Mouse (Mus musculus) liver, embryonic 14.5 days (tissue): Measurements from ENCODE around the gene Ep400. TPM values are rescaled to one million over a fixed set of nuclear protein-coding genes. Genes with fewer than 3 reads are reported as not detected.
A peak's percentile ranks its signal among the peaks of the same experiment; 100 is the strongest.

Experiments used
- ATAC-seq: fragments of 200-750 bp; cut with Nextera tagmentation; 2 replicates; pipeline ENCODE4 v1.8.0; 2017; ENCODE audit warnings: moderate number of reproducible peaks, mild to moderate bottlenecking, moderate library complexity; ENCODE audit not compliant: insufficient read depth
- DNase-seq, 3 experiments: peaks; one replicate each; pipeline ENCODE4 v3.0.0-alpha.2; 2012 to 2013; ENCODE audit warnings: low read depth in 3 of 3, low spot score in 3 of 3
- H3K27ac ChIP-seq: fragments of 300-500 bp; sonication (generic); 2 replicates; pipeline ENCODE4 v1.5.1; 2014; ENCODE audit warnings: moderate library complexity, mild to moderate bottlenecking, control low read depth, inconsistent platforms
- H3K27me3 ChIP-seq: fragments of 300-500 bp; sonication (generic); 2 replicates; pipeline ENCODE4 v1.6.1; 2014; ENCODE audit warnings: mild to moderate bottlenecking, low read length, moderate library complexity; ENCODE audit not compliant: control insufficient read depth, insufficient read depth
- H3K36me3 ChIP-seq: fragments of 300-500 bp; sonication (generic); replicated peaks from 2 replicates; pipeline ENCODE4 v1.6.1; 2014; ENCODE audit warnings: low read depth; ENCODE audit not compliant: control insufficient read depth, insufficient read depth
- H3K4me1 ChIP-seq, 2 experiments: fragments of 200-500 bp in 1 of 2; fragments of 300-500 bp in 1 of 2; sonication (generic) in 1 of 2; replicated peaks; 2 replicates each; pipeline ENCODE4 v1.6.1; 2012 to 2014; ENCODE audit warnings: antibody characterized with exemption in 1 of 2, inconsistent platforms in 1 of 2, low read length in 1 of 2; ENCODE audit not compliant: control insufficient read depth in 2 of 2, insufficient read depth in 2 of 2
- H3K4me2 ChIP-seq: fragments of 300-500 bp; sonication (generic); 2 replicates; pipeline ENCODE4 v1.6.1; 2014; ENCODE audit warnings: low read depth, mild to moderate bottlenecking, control low read depth, moderate library complexity
- H3K4me3 ChIP-seq, 2 experiments: fragments of 200-500 bp in 1 of 2; fragments of 300-500 bp in 1 of 2; sonication (generic) in 1 of 2; 2 replicates each; pipeline ENCODE4 v1.5.1; 2012 to 2014; ENCODE audit warnings: low read depth in 2 of 2, low read length in 2 of 2, mild to moderate bottlenecking in 2 of 2, control low read depth in 1 of 2, inconsistent platforms in 1 of 2, moderate library complexity in 1 of 2; ENCODE audit not compliant: insufficient read depth in 1 of 2
- H3K9ac ChIP-seq: fragments of 300-500 bp; sonication (generic); replicated peaks from 2 replicates; pipeline ENCODE4 v1.6.1; 2014; ENCODE audit warnings: mild to moderate bottlenecking, control low read depth, moderate library complexity
- H3K9me3 ChIP-seq: fragments of 300-500 bp; sonication (generic); 2 replicates; pipeline ENCODE4 v1.6.1; 2016; ENCODE audit warnings: low read length, mixed read lengths; ENCODE audit not compliant: control insufficient read depth
- CTCF ChIP-seq: IDR thresholded peaks from 2 replicates; pipeline ENCODE4 v1.5.1; 2016; ENCODE audit warnings: antibody characterized with exemption, low read depth, control low read depth
- EP300 ChIP-seq: IDR thresholded peaks from 2 replicates; pipeline ENCODE4 v1.6.1; 2016; ENCODE audit warnings: antibody characterized with exemption, low read depth
- WGBS: fragments of 180-500 bp; shearing (Covaris S2); extraction: QIAGEN DNeasy Blood & Tissue Kit; methylation state at CpG from one replicate; pipeline ENCODE4 v1.1.7; 2014; ENCODE audit not compliant: insufficient replicate concordance; 5-methylcytosine and 5-hydroxymethylcytosine counted together
- polyA plus RNA-seq, 2 experiments: library from polyadenylated mRNA; depleted of rRNA in 1 of 2; stranded (reverse) in 1 of 2; unstranded in 1 of 2; fragments of >200 nt; fragmentation: Nextera tagmentation in 1 of 2; extraction: Ambion mirVana in 1 of 2; gene quantifications; 2 replicates each; pipeline versions ENCODE4 v1.2.1 to v1.2.3; 2012 to 2014

The Ep400 gene
- polyA plus RNA-seq, 2 experiments = 15.2 to 18.2 TPM

- Histone ChIP-seq H3K4me3 (no peak overlapping the region), H3K4me2 (no peak overlapping the region), H3K9ac (no peak overlapping the region), H3K4me1 (no peaks in the 10 kb centered on the region), H3K27ac (no peak overlapping the region), H3K9me3 (no peaks in the 10 kb centered on the region), H3K36me3 (peaks cover 90% of the 10 kb centered on the region), H3K27me3 (no peaks in the 10 kb centered on the region)
- ATAC-seq (no peak), DNase-seq (no peak)
- TF ChIP-seq CTCF (no peak), EP300 (no peak)
- WGBS = 82% methylated on average over 8 of the region's 8 CpGs
Measured at GRCm38 (mm10) chr5:110682041-110682440, 88.5 kb downstream of the Ep400 start.

- Histone ChIP-seq H3K4me3 (no peak overlapping the region), H3K27ac (no peak overlapping the region), H3K9me3 (no peaks in the 10 kb centered on the region), H3K4me2 (no peak overlapping the region), H3K36me3 (peaks cover 69% of the 10 kb centered on the region), H3K27me3 (no peaks in the 10 kb centered on the region), H3K9ac (no peak overlapping the region), H3K4me1 (no peaks in the 10 kb centered on the region)
- 0 out of 2 replicates have a peak, but pooled peaks have one; percentile 6 for TF ChIP-seq CTCF
- TF ChIP-seq EP300 = no peak
- peak; percentile 21; the same call in 1 of the 2 replicates for ATAC-seq
- 76% methylated on average over 6 of the region's 6 CpGs for WGBS
- no peak for DNase-seq
Measured at GRCm38 (mm10) chr5:110665486-110666121, 104.9 kb downstream of the Ep400 start.

GRCm38 (mm10) chr5:110664750-110665269 is 105.7 kb downstream of the Ep400 start:
- Histone ChIP-seq H3K4me2 (no peak overlapping the region), H3K36me3 (peaks cover 62% of the 10 kb centered on the region), H3K9ac (no peak overlapping the region), H3K27ac (no peak overlapping the region), H3K27me3 (no peaks in the 10 kb centered on the region), H3K4me1 (no peaks in the 10 kb centered on the region), H3K9me3 (no peaks in the 10 kb centered on the region), H3K4me3 (no peak overlapping the region)
- TF ChIP-seq CTCF = no peak
- no peak for TF ChIP-seq EP300
- DNase-seq (no peak), ATAC-seq (0 out of 2 replicates have a peak, but pooled peaks have one; percentile 22)
- WGBS = 78% methylated on average over 2 of the region's 2 CpGs

- H3K36me3 ChIP-seq = peaks cover 62% of the 10 kb centered on the region
- no peaks in the 10 kb centered on the region for H3K27me3 ChIP-seq
- H3K27ac ChIP-seq = no peak overlapping the region
- H3K9ac ChIP-seq = no peak overlapping the region
- H3K4me3 ChIP-seq = no peak overlapping the region
- no peaks in the 10 kb centered on the region for H3K4me1 ChIP-seq
- no peaks in the 10 kb centered on the region for H3K9me3 ChIP-seq
- 84% methylated on average over 2 of the region's 2 CpGs for WGBS
- no peak for DNase-seq
- TF ChIP-seq CTCF (no peak), EP300 (no peak)
- ATAC-seq = no peak
- no peak overlapping the region for H3K4me2 ChIP-seq
Measured at GRCm38 (mm10) chr5:110664041-110664440, 106.5 kb downstream of the Ep400 start.

GRCm38 (mm10) chr5:110659682-110660081 is 110.8 kb downstream of the Ep400 start:
- no peaks in the 10 kb centered on the region for H3K27me3 ChIP-seq
- no peaks in the 10 kb centered on the region for H3K4me1 ChIP-seq
- TF ChIP-seq CTCF (no peak), EP300 (no peak)
- no peak overlapping the region for H3K27ac ChIP-seq
- peaks cover 36% of the 10 kb centered on the region for H3K36me3 ChIP-seq
- H3K4me3 ChIP-seq = no peak overlapping the region
- no peak for ATAC-seq
- H3K4me2 ChIP-seq = no peak overlapping the region
- no peak overlapping the region for H3K9ac ChIP-seq
- H3K9me3 ChIP-seq = no peaks in the 10 kb centered on the region
- DNase-seq = no peak
